Mouse (Mus musculus): ENCODE measurements around the gene Npb. TPM values are rescaled to one million over a fixed set of nuclear protein-coding genes. Genes with fewer than 3 reads are reported as not detected.

The Npb gene
- total RNA-seq, 2 experiments from 2014 or later, result not detected

Small RNAs within 50 kb of the gene (microRNA-seq; reads per million reads assigned to microRNA genes)
- gene Mir6936, result 0 to 3.6 reads per million in 2 experiments

Other genes with a start within 250 kb of the Npb start
- gene Fscn2, start 246.9 kb upstream of the Npb start, total RNA-seq (2021), result not detected
- gene Faap100, start 229.7 kb upstream of the Npb start, total RNA-seq (2021), result 10 to 100 TPM; 19.0 to 19.6 TPM
- 10 to 100 TPM; 54.4 to 62.7 TPM for gene Nploc4, start 170.8 kb upstream of the Npb start, total RNA-seq (2021)
- gene Tspan10, start 165.8 kb upstream of the Npb start, total RNA-seq (2021), result 1 to 10 TPM in 1 of 2 experiments, under 1 TPM in 1; 0.98 to 2.5 TPM
- gene Pde6g, start 155.0 kb upstream of the Npb start, total RNA-seq (2021), result under 1 TPM; 0.53 to 0.56 TPM
- gene Oxld1, start 150.4 kb upstream of the Npb start, total RNA-seq (2021), result 10 to 100 TPM; 41.6 to 45.6 TPM
- 1 to 10 TPM; 5.9 to 9.4 TPM for gene Ccdc137, start 150.4 kb upstream of the Npb start, total RNA-seq (2021)
- 10 to 100 TPM; 10.3 to 12.0 TPM for gene Arl16, start 140.9 kb upstream of the Npb start, total RNA-seq (2021)
- 100 to 1,000 TPM; 222 to 244 TPM for gene Mrpl12, start 123.9 kb upstream of the Npb start, total RNA-seq (2021)
- 10 to 100 TPM; 14.1 to 15.9 TPM for gene Slc25a10, start 116.6 kb upstream of the Npb start, total RNA-seq (2021)
- gene Gcgr, start 77.8 kb upstream of the Npb start, total RNA-seq (2021), result 1 to 10 TPM; 1.7 to 2.4 TPM
- 10 to 100 TPM; 53.5 to 58.1 TPM for gene Mcrip1, start 58.8 kb upstream of the Npb start, total RNA-seq (2021)
- gene Ppp1r27, start 57.3 kb upstream of the Npb start, total RNA-seq (2021), result under 1 TPM in 1 of 2 experiments, not detected in 1; 0.39 TPM
- gene P4hb, start 35.2 kb upstream of the Npb start, total RNA-seq (2021), result 100 to 1,000 TPM; 238 to 247 TPM
- 100 to 1,000 TPM; 164 to 180 TPM for gene Arhgdia, start 26.9 kb upstream of the Npb start, total RNA-seq (2021)
- 10 to 100 TPM; 57.8 to 59.9 TPM for gene Alyref, start 10.1 kb upstream of the Npb start, total RNA-seq (2021)
- gene Anapc11, start 10.1 kb upstream of the Npb start, total RNA-seq (2021), result 10 to 100 TPM; 86.2 to 87.5 TPM
- gene Pcyt2, start 9.5 kb downstream of the Npb start, total RNA-seq (2021), result 10 to 100 TPM; 47.7 to 49.4 TPM
- gene Sirt7, start 16.8 kb downstream of the Npb start, total RNA-seq (2021), result 10 to 100 TPM; 10.8 to 12.3 TPM
- gene Mafg, start 25.1 kb downstream of the Npb start, total RNA-seq (2021), result 10 to 100 TPM; 33.7 to 41.0 TPM
- 1 to 10 TPM; 1.9 to 2.1 TPM for gene Pycr1, start 35.3 kb downstream of the Npb start, total RNA-seq (2021)
- gene Myadml2, start 39.7 kb downstream of the Npb start, total RNA-seq (2021), result 10 to 100 TPM; 51.4 to 58.5 TPM
- under 1 TPM in 1 of 2 experiments, not detected in 1; 0.27 TPM for gene Notum, start 52.7 kb downstream of the Npb start, total RNA-seq (2021)
- gene Aspscr1, start 64.5 kb downstream of the Npb start, total RNA-seq (2021), result 10 to 100 TPM; 35.0 to 37.9 TPM
- gene Cenpx, start 105.3 kb downstream of the Npb start, total RNA-seq (2021), result 10 to 100 TPM; 35.4 to 36.4 TPM
- 10 to 100 TPM in 1 of 2 experiments, 1 to 10 TPM in 1; 9.2 to 10.9 TPM for gene Lrrc45, start 105.4 kb downstream of the Npb start, total RNA-seq (2021)
- gene Rac3, start 113.0 kb downstream of the Npb start, total RNA-seq (2021), result 1 to 10 TPM; 1.3 to 1.6 TPM
- gene Dcxr, start 118.8 kb downstream of the Npb start, total RNA-seq (2021), result 1 to 10 TPM; 3.1 to 5.8 TPM
- gene Cbr2, start 123.6 kb downstream of the Npb start, total RNA-seq (2021), result 10 to 100 TPM; 18.6 to 53.1 TPM
- 10 to 100 TPM; 23.8 to 68.1 TPM for gene Hmga1b, start 154.3 kb downstream of the Npb start, total RNA-seq (2021)
- 10 to 100 TPM; 11.8 to 12.0 TPM for gene Rfng, start 175.7 kb downstream of the Npb start, total RNA-seq (2021)
- 10 to 100 TPM; 56.9 to 57.5 TPM for gene Gps1, start 175.8 kb downstream of the Npb start, total RNA-seq (2021)
- 10 to 100 TPM; 31.2 to 34.1 TPM for gene Dus1l, start 187.9 kb downstream of the Npb start, total RNA-seq (2021)
- gene Fasn, start 216.1 kb downstream of the Npb start, total RNA-seq (2021), result 10 to 100 TPM; 23.0 to 23.2 TPM